Mouse (Mus musculus): ENCODE measurements around the gene Psmb8. TPM values are rescaled to one million over a fixed set of nuclear protein-coding genes. Genes with fewer than 3 reads are reported as not detected.
"Not testable (repeated sequence)": the region's sequence is repeated elsewhere in the genome, so short reads cannot be mapped to it uniquely, and the experiment has no call there.

Gene Psmb8
- polyA plus RNA-seq, 1 experiment from 2014 or later, result 1.5 TPM

- Histone ChIP-seq H3K27me3 (ENCODE audit: control insufficient read depth, insufficient read depth, low read length) (peaks cover 59% of the 10 kb centered on the region), H3K9me3 (replicated peaks; ENCODE audit: control insufficient read depth, low read length) (no peaks in the 10 kb centered on the region; the same call in 1 of the 2 replicates), H3K9ac (ENCODE audit: low read depth, low read length) (no peak overlapping the region), H3K36me3 (ENCODE audit: control insufficient read depth, insufficient read depth, low read length) (no peaks in the 10 kb centered on the region), H3K4me1 (ENCODE audit: control insufficient read depth, insufficient read depth, low read length) (no peaks in the 10 kb centered on the region), H3K4me2 (no peak overlapping the region), H3K4me3 (ENCODE audit: low read depth, low read length) (no peak overlapping the region), H3K27ac (ENCODE audit: low read depth, low read length) (no peak overlapping the region)
- 20% methylated on average over 23 of the region's 23 CpGs for WGBS (ENCODE audit: insufficient replicate concordance)
- ATAC-seq (replicated peaks; ENCODE audit: insufficient number of reproducible peaks, low FRiP score, low TSS enrichment), result no peak
These were observed 14.3 kb downstream of the Psmb8 start for GRCm38 (mm10) chr17:34211746-34212365.

- no peak overlapping the region for H3K4me2 ChIP-seq
These were observed 16.4 kb downstream of the Psmb8 start for GRCm38 (mm10) chr17:34213936-34214335.

DNA sequence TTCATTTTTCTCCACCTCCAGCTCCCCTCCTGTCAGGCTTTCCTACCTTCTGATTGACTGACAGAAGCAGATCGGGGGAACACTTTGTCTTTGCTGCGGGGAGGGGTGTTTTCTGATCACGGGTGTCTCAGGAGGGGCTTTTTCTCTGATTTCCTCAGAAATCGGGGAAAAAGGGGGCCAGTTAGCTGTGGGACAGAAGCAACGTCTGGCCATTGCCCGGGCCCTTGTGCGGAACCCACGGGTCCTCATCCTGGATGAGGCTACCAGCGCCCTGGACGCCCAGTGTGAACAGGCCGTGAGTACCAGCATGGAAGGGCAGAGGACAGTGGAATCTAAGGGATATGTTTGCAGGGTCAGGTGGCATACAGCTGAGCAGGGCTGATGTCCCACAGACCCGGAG is 17.7 kb downstream of the Psmb8 start:
- 78% methylated on average over 12 of the region's 12 CpGs for WGBS (ENCODE audit: insufficient replicate concordance)
- Histone ChIP-seq H3K27me3 (ENCODE audit: control insufficient read depth, insufficient read depth, low read length) (peaks cover 50% of the 10 kb centered on the region), H3K4me3 (ENCODE audit: low read depth, low read length) (no peak overlapping the region), H3K9ac (ENCODE audit: low read depth, low read length) (no peak overlapping the region), H3K27ac (ENCODE audit: low read depth, low read length) (no peak overlapping the region), H3K36me3 (ENCODE audit: control insufficient read depth, insufficient read depth, low read length) (no peaks in the 10 kb centered on the region), H3K9me3 (replicated peaks; ENCODE audit: control insufficient read depth, low read length) (0 out of 2 replicates have a peak, but pooled peaks cover 2% of the 10 kb centered on the region), H3K4me2 (no peak overlapping the region), H3K4me1 (ENCODE audit: control insufficient read depth, insufficient read depth, low read length) (no peaks in the 10 kb centered on the region)
- ATAC-seq (replicated peaks; ENCODE audit: insufficient number of reproducible peaks, low FRiP score, low TSS enrichment), result no peak

More at GRCm38 (mm10) chr17:34213936-34214335, 16.4 kb downstream of the Psmb8 start:
- Histone ChIP-seq H3K9me3 (replicated peaks; ENCODE audit: control insufficient read depth, low read length) (peaks cover under 1% of the 10 kb centered on the region; the same call in 1 of the 2 replicates), H3K4me3 (ENCODE audit: low read depth, low read length) (no peak overlapping the region), H3K9ac (ENCODE audit: low read depth, low read length) (no peak overlapping the region), H3K27ac (ENCODE audit: low read depth, low read length) (no peak overlapping the region), H3K36me3 (ENCODE audit: control insufficient read depth, insufficient read depth, low read length) (no peaks in the 10 kb centered on the region), H3K4me1 (ENCODE audit: control insufficient read depth, insufficient read depth, low read length) (no peaks in the 10 kb centered on the region), H3K27me3 (ENCODE audit: control insufficient read depth, insufficient read depth, low read length) (peaks cover 53% of the 10 kb centered on the region)
- no peak for ATAC-seq (replicated peaks; ENCODE audit: insufficient number of reproducible peaks, low FRiP score, low TSS enrichment)
- 46% methylated on average over 21 of the region's 21 CpGs for WGBS (ENCODE audit: insufficient replicate concordance)

GRCm38 (mm10) chr17:34217216-34217928 is 19.9 kb downstream of the Psmb8 start:
- H3K4me2 ChIP-seq, result no peak overlapping the region
- H3K36me3 ChIP-seq (ENCODE audit: control insufficient read depth, insufficient read depth, low read length), result no peaks in the 10 kb centered on the region
- no peak overlapping the region for H3K9ac ChIP-seq (ENCODE audit: low read depth, low read length)
- H3K27me3 ChIP-seq (ENCODE audit: control insufficient read depth, insufficient read depth, low read length), result peaks cover 32% of the 10 kb centered on the region
- no peaks in the 10 kb centered on the region for H3K4me1 ChIP-seq (ENCODE audit: control insufficient read depth, insufficient read depth, low read length)
- 0 out of 2 replicates have a peak, but pooled peaks cover 2% of the 10 kb centered on the region for H3K9me3 ChIP-seq (replicated peaks; ENCODE audit: control insufficient read depth, low read length)
- 76% methylated on average over 8 of the region's 8 CpGs for WGBS (ENCODE audit: insufficient replicate concordance)
- H3K27ac ChIP-seq (ENCODE audit: low read depth, low read length), result no peak overlapping the region
- H3K4me3 ChIP-seq (ENCODE audit: low read depth, low read length), result no peak overlapping the region
- ATAC-seq (replicated peaks; ENCODE audit: insufficient number of reproducible peaks, low FRiP score, low TSS enrichment), result no peak

DNA sequence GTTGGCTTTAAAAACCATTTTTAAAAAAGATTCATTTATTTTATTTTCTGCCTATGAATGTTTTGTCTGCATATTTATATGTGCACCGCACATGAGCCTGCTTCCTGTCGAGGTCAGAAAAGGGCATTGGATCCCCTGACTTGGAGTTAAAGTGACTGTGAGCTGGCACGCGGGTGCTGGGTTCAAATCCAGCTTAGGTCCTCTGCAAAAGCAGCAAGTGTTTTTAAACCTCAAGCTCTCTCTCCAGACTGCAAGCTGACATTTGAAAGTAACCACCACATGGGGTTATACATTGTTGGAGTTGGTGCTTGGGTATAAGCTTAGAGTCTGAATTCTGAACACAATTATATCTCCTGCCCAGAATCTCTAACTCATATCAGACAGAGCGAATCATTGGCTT is 20.5 kb downstream of the Psmb8 start:
- no peak for ATAC-seq (replicated peaks; ENCODE audit: insufficient number of reproducible peaks, low FRiP score, low TSS enrichment)
- Histone ChIP-seq H3K36me3 (ENCODE audit: control insufficient read depth, insufficient read depth, low read length) (no peaks in the 10 kb centered on the region), H3K9me3 (replicated peaks; ENCODE audit: control insufficient read depth, low read length) (0 out of 2 replicates have a peak, but pooled peaks cover 2% of the 10 kb centered on the region), H3K9ac (ENCODE audit: low read depth, low read length) (no peak overlapping the region), H3K27ac (ENCODE audit: low read depth, low read length) (no peak overlapping the region), H3K4me1 (ENCODE audit: control insufficient read depth, insufficient read depth, low read length) (no peaks in the 10 kb centered on the region), H3K27me3 (ENCODE audit: control insufficient read depth, insufficient read depth, low read length) (peaks cover 26% of the 10 kb centered on the region), H3K4me2 (no peak overlapping the region), H3K4me3 (ENCODE audit: low read depth, low read length) (no peak overlapping the region)
- 84% methylated on average over 5 of the region's 5 CpGs for WGBS (ENCODE audit: insufficient replicate concordance)

GRCm38 (mm10) chr17:34218675-34219074 is 21.2 kb downstream of the Psmb8 start:
- H3K9me3 ChIP-seq (replicated peaks; ENCODE audit: control insufficient read depth, low read length), result 0 out of 2 replicates have a peak, but pooled peaks cover 2% of the 10 kb centered on the region
- H3K9ac ChIP-seq (ENCODE audit: low read depth, low read length), result no peak overlapping the region
- H3K4me3 ChIP-seq (ENCODE audit: low read depth, low read length), result no peak overlapping the region
- 85% methylated on average over 11 of the region's 11 CpGs for WGBS (ENCODE audit: insufficient replicate concordance)
- no peaks in the 10 kb centered on the region for H3K4me1 ChIP-seq (ENCODE audit: control insufficient read depth, insufficient read depth, low read length)
- no peak overlapping the region for H3K27ac ChIP-seq (ENCODE audit: low read depth, low read length)
- no peak for ATAC-seq (replicated peaks; ENCODE audit: insufficient number of reproducible peaks, low FRiP score, low TSS enrichment)
- H3K27me3 ChIP-seq (ENCODE audit: control insufficient read depth, insufficient read depth, low read length), result peaks cover 19% of the 10 kb centered on the region
- H3K36me3 ChIP-seq (ENCODE audit: control insufficient read depth, insufficient read depth, low read length), result no peaks in the 10 kb centered on the region
- no peak overlapping the region for H3K4me2 ChIP-seq

- H3K4me1 ChIP-seq (ENCODE audit: control insufficient read depth, insufficient read depth, low read length); H3K36me3 ChIP-seq (ENCODE audit: control insufficient read depth, insufficient read depth, low read length); H3K9ac ChIP-seq (ENCODE audit: low read depth, low read length); H3K27ac ChIP-seq (ENCODE audit: low read depth, low read length); H3K4me2 ChIP-seq; ATAC-seq (replicated peaks; ENCODE audit: insufficient number of reproducible peaks, low FRiP score, low TSS enrichment); H3K9me3 ChIP-seq (replicated peaks; ENCODE audit: control insufficient read depth, low read length); H3K4me3 ChIP-seq (ENCODE audit: low read depth, low read length): not testable (repeated sequence)
- H3K27me3 ChIP-seq (ENCODE audit: control insufficient read depth, insufficient read depth, low read length), result peaks cover 15% of the 10 kb centered on the region
- WGBS (ENCODE audit: insufficient replicate concordance), result 84% methylated on average over 7 of the region's 11 CpGs
These were observed 21.6 kb downstream of the Psmb8 start for GRCm38 (mm10) chr17:34219096-34219495.

- H3K36me3 ChIP-seq (ENCODE audit: control insufficient read depth, insufficient read depth, low read length); H3K9me3 ChIP-seq (replicated peaks; ENCODE audit: control insufficient read depth, low read length); H3K27ac ChIP-seq (ENCODE audit: low read depth, low read length); ATAC-seq (replicated peaks; ENCODE audit: insufficient number of reproducible peaks, low FRiP score, low TSS enrichment); H3K9ac ChIP-seq (ENCODE audit: low read depth, low read length); H3K4me3 ChIP-seq (ENCODE audit: low read depth, low read length); H3K4me2 ChIP-seq; H3K27me3 ChIP-seq (ENCODE audit: control insufficient read depth, insufficient read depth, low read length); H3K4me1 ChIP-seq (ENCODE audit: control insufficient read depth, insufficient read depth, low read length): not testable (repeated sequence)
- WGBS (ENCODE audit: insufficient replicate concordance), result 100% methylated on average over 3 of the region's 7 CpGs
These were observed 22.3 kb downstream of the Psmb8 start for GRCm38 (mm10) chr17:34219801-34220200.

Data from heart, embryonic 11.5 days (tissue).